Mouse (Mus musculus) left cerebral cortex, postnatal 36 days (tissue): Measurements from ENCODE around the gene B2m. TPM values are rescaled to one million over a fixed set of nuclear protein-coding genes. Genes with fewer than 3 reads are reported as not detected.
A peak's percentile ranks its signal among the peaks of the same experiment; 100 is the strongest.
"Not testable (repeated sequence)": the region's sequence is repeated elsewhere in the genome, so short reads cannot be mapped to it uniquely, and the experiment has no call there.

Experiments used
- DNase-seq, 2 experiments: peaks; one replicate each; pipeline ENCODE4 v3.0.0; 2021 to 2022; ENCODE audit warnings: low spot score in 2 of 2, mixed read lengths in 1 of 2
- intact Hi-C: fragments of 180-260 bp; cut with DNase I; formaldehyde crosslinking; loops from one replicate; pipeline ENCODE4 v1.15.1; 2025
- total RNA-seq, 2 experiments: library from RNA; stranded (reverse); gene quantifications; 2 replicates each; pipeline ENCODE4 v1.2.3; 2021

B2m gene
- 100 to 1,000 TPM; 108 to 111 TPM for total RNA-seq

DNA sequence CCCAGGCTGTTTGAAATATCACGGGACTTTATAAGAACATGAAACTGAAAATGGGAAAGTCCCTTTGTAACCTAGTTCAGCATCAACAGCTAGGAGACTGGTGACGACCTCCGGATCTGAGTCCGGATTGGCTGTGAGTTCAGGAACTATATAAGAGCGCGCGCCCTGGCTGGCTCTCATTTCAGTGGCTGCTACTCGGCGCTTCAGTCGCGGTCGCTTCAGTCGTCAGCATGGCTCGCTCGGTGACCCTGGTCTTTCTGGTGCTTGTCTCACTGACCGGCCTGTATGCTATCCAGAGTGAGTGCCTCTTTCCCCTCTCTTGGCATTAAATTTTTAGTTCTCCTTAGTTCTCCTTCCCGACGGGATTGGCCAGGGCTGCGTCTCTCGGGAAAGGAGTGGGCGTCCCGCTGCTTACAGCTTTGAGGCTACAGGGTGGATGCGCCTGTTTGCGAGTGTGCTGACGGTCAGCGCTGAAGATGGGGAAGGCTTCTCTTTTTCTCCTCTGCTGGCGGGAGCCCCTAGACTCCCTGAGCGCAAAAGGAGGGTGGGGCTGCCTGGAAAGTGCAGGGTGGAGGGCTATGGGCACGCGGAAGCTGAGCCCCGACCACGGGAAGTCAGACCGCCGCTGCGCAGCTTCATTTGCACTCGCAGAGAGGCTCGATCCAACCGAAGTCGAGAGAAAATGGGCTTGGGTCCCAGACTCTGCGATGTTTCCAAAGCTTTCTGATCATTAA is at the start of gene B2m:
Gene B2m (plus strand): TSS at position 179 of the 734 bp plus-strand sequence.
- intact Hi-C loops = loop anchor here (1.0 kb wide), 1 partner anchor 29 kb away; the partner anchor contains the start of gene Spg11
- DNase-seq = peak; percentile 87 to 89

DNA sequence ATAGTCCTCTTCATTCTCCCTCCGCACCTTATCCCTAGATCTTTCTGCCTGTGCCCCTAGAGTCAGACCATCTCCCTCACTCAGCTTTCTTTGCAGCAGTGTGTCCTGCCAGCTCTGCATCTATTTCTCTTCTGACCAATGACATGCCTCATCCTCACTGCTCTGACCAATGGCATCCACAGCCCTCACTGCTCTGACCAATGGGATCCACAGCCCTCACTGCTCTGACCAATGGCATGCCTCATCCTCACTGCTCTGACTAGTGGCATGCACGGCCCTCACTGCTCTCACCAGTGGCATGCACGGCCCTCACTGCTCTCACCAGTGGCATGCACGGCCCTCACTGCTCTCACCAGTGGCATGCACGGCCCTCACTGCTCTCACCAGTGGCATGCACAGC is 49.8 kb upstream of the B2m start:
- intact Hi-C loops, DNase-seq: not testable (repeated sequence)

DNA sequence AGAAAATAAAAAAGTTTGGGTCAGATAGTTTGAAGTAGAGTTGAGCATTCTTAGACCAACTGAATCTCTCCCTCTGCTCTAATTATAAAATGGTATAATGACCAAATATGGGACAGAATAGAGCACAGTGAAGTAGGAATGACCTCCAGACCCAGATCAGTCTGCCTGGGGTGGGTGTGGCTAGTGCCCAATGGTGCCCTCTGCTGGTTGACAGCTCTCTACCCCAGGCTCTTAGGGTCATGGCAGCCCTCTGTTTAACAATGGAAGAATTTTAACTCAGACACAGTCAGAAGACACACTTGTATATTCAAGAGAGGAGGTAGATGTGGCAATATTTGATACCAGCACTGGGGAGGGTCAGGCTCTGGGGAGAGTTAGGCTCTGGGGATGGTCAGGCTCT is 45.4 kb upstream of the B2m start:
- DNase-seq = no peak
- intact Hi-C loops = no loop called here

DNA sequence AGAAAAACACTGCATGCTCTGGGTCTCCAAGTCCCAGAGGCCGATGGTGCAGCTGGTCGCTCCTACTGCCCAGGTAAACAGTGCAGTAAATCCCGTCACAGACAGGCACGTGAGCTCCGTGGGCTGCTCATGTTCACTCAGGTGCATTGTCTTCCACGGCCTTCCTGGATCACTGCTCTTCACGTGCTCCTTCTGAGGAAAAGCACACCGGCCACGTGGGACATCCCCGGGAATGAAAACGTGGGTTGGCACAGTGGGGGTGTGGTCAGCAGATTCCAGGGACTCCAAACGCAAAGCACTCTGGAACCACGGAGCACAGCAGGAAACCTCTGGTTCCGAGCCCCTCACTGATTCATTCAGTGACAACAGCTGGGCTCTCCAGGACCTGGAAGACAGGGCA is 39.4 kb upstream of the B2m start:
- intact Hi-C loops = no loop called here
- no peak for DNase-seq

DNA sequence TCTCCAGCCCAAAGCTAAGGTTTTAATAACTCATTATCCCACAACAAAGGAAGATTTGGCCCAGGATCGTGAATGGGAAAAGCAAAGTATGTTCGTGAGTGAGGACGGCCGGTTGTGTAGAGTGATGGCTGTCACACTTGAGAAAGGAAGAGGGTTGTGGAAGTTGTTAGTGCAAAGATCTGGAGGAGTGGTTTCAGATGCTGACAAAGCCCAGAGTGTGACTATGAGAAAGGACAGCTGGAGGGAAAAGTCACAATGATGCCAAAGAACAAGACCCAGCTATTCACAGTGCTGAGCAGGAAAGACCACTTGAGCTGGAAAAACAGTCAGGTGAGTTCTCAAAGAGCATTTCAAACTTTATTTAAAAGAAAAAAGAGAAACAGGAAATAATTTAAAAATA is 37.8 kb upstream of the B2m start:
- intact Hi-C loops = no loop called here
- DNase-seq = no peak

DNA sequence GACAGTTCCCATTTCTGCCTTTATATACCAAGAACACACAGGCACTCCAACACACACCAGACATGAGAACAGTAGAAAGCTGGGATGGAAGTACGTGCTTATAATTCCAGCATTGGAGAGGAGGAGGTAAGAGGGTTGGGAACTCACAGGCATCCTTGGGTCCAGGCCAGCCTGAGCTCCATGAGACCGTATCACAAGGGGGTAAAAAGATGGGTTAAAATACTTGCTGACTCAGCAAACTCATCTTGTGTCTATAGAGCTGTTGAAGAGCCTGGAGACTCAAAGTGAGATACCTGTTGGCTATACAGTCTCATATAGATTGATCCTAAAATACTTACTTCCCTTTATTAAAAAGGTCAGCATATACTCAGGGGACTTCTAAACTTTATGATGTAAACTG is 30.6 kb upstream of the B2m start:
- DNase-seq = no peak
- intact Hi-C loops = loop anchor here (5.0 kb wide), 1 partner anchor 45 kb away; the partner anchor contains the start of gene Trim69

DNA sequence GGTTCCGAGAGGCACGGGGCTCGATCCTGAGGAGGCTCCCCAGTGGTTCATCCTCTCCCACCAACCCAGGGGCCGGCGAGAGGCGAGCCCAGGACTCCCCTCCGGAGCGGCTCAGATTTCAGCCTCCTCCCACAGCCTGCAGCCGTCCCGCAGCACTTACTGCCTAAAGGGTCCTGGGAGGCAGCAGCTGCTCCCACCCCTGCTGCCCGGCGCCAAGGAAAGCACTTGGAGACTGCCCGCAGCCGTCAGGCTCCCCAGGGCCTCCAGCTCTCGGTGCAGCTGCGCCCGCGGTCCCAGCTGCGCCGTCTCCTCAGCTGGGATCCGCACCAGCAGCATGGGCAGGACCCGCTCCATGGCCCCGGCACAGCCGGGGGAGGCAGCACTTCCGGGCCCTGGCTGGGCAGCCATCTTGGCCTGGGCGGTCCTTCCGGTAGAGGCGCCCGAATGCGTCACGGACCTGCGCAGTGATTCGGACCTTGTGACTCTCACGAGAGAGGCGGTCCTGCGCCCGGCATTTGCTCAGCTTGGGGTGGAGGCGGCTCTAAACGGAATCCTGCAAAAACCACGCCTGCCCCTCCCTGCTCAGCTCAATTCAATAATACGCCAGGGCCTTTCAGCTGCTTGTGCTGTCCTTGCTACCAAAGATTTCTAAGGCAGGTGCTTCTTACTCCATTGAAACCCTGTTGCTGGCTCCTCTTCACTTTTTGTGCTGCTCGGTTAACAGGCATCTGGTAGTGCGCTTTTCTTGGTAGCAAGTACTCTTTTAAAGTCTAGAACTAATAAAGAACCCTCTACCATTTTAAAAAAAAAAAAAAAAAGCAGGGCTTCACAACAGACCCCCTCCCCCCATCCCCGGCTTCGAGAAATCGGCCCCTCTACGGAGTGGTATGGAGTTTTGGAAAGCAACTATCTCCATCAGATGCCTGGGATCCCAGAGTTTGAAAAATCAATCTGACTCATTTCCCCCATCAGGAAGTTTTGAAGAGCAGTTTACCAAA is 29.2 kb upstream of the B2m start, which contains the start of gene Spg11:
Gene Spg11 (minus strand): TSS at position 426 of the 998 bp plus-strand sequence.
- intact Hi-C loops = loop anchor here (1.0 to 5.0 kb wide), 3 partner anchors 29 to 257 kb away; partner anchors contain the start of genes B2m and Trim69
- DNase-seq = peak; percentile 98 to 99

DNA sequence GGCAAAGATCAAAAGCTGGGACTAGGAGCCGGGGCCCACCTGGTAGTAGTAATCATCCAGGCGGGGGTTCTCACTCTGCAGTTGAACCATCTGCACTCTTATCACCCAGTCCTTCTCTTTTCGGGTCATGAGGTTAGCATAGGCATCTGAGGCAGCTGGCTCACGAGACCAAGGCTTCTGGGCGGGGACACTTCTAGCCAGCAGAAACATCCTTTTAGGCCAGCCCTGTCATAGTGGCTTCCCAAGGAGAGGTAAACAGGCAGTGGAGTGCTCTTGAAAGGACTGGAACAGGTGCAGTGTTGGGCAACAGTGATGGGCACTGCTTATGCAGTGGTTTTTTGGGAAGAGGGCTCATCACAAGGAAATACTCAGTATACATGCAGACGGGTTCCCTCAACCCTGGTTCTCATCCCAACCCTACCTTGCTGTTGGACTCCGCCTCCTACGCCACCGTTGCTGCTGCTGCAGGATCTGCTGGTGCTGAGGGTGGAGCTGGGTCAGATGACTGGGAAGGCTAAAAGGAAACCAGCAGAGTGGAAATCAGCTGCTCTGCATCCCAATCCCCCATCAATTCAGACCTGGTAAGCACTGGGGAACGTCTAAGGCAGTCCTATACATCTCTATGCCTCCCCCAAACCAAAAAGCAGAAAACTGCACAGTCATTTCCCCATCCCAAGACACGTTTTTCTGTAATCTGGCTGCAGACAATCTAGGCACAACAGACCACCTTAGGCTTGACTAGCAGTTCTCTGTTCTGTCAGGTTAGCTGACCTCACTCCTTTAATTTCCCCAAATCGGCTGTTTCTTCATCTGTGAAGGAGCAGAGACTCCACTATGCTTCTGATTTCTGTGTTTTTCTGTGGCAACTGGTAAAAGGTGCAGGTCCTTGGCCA is 21.6 kb upstream of the B2m start:
- DNase-seq = no peak
- intact Hi-C loops = no loop called here

DNA sequence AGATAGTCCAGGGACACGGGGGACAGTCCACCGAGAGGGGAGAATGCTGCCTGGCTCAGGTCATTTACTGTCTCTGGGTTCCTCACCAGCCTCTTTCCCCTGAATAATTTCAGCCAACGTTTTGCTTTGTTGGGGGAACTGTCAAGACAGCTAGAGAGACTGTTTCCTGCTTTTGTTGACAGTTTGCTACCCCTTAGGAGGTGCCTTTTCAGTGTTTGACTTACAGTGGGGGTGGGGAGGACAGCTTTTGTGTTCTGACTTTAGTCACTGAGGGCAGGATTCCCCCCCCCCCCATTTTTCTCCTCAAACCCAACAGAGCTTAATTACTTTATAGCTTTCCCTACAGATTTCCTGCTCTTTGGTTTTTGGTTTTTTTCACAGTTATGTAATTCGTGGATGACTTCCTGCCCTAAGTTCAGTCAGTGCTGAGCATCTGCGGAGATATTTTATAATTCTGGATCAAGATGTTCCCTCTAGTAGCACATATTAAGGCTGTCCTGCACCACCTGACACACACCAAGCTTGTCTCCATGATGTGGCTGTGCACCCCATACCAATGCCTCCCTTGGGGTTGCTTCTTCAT is 20.6 kb upstream of the B2m start:
- intact Hi-C loops = no loop called here
- no peak for DNase-seq

DNA sequence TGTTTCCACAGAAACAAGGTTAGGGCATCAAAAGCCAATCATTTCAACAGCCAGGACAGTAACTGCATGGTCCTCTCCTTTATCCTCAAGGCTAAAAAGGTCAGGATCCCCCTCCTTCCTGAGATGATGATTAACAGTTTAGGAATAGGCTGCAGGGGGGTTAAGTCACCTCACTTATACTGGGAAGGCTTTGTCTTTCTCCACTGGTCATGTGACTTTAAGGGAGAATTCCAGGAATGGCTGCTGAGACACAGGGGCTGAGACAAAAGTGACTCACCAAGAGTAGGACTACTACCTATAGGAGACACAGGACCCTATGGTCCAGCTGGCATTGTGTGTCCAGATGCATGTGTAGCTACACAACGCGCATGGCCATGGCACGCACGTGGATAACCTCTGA is 19.9 kb upstream of the B2m start:
- DNase-seq = no peak

DNA sequence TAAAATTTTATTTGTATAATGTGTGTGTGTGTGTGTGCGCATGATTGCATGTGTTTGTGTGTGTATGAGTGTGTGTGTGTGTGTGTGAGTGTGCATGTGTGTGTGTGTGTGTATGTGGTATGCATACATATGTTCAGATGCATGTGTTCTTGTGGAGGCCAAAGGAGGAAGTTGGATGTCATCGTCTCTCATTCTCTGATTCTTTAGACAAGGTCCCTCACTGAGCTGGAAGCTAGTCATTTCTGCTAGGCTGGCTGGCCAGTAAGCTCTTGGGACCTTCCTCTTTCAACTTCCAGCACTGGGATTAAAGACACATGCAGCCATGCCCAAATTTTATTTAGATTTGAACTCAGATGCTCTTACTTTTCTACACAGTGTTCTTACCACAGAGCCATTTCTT is 15.4 kb upstream of the B2m start:
- intact Hi-C loops = no loop called here
- DNase-seq = no peak

More for the DNA sequence above, 19.9 kb upstream of the B2m start:
- intact Hi-C loops = no loop called here

DNA sequence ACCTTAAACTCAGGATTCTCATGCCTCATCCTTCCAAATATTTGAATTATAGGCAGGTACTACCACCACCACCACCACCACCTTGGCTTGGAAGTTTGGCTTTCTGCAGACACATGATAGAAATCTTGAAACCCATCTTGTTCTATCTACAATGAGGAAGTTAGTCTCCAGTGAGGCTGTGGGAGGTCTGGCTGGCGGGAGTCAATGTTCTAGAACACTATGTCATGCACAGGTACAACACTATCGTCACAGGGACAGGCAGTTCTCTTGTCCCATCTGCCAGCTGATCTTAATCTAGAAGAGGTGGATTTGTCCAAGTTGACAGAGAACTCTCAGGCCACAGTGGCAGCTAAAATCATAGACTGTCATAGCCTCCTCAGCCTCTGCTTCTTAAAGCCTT is 14.9 kb upstream of the B2m start:
- intact Hi-C loops = no loop called here
- DNase-seq = no peak

DNA sequence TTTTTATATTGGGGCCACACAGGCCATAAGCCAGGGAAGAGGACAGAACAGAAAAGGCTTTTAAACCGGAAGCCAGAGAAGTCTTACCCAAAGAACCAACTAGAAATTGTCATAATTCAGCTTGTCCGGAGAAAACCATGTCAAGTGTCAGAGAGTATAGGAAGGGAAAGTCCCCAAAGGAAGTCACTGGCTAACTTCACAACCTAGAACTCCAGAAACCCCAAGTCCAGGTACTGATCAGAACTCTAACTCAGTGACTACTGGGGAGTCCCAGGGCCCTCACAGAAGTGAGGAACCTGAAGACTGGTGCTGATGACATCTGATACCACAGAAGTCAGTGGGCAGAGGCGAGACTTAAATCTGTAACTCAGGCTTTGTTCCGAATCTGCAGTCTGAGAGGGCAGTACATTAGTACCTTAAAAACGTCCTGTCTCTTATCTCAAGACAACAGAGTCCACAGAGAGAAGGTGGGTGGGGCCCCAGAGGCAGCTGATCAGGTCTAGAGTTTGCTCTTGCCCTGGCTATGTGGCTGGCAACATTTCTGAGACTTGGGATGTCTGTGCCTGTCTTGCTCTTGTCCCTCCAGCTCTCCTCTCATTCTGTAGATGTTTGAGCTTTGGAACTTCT is 9.5 kb upstream of the B2m start:
- DNase-seq = no peak
- intact Hi-C loops = no loop called here

DNA sequence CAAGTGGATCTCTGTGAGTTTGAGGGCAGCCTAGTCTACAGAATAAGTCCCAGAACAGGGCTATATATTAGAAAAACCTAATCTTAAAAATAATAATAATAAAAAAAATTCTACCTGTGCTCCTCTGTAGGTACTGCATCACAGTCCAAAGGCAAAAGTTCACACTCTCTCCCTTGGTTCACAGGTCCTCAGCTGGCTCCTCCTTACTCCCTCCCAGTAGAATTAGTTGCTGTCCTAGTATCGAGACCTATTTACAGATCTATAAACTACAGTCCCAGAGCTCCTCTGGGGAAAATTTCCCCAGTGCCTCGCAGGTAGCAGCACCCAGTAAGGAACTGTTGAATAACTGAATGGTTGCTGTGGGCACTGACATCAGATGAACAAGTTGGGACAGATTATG is 6.7 kb upstream of the B2m start:
- intact Hi-C loops = no loop called here
- DNase-seq = no peak

DNA sequence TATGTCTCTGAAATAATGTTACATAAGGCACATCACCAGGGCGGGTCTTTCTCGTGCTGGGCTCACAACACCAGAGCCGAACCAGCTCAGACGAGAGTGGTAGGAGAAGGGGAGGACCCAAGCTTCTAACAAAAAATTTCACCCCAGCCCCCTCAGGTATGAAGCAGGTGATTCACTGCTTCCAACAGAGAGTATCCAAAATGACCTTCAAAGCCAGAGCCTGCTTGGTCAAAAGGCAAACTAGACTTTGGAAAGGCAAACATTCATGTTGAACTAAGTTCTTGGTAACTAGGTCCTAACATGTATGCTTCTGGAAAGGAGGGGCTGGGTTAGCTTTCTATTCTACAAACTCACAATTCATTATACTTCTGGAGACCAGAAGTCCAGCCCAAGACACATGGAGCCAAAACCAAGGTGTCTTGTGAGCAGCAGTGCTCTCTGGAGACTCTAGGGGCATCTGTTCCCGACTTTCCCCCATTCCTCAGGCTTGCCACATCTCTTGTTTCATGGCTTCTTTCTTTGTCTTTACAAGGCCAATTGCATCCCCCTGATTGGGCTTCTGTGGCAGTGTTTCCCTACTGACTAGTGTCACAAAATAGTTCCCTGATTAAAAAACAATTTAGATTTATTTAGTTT is 6.0 kb upstream of the B2m start:
- intact Hi-C loops = no loop called here

DNA sequence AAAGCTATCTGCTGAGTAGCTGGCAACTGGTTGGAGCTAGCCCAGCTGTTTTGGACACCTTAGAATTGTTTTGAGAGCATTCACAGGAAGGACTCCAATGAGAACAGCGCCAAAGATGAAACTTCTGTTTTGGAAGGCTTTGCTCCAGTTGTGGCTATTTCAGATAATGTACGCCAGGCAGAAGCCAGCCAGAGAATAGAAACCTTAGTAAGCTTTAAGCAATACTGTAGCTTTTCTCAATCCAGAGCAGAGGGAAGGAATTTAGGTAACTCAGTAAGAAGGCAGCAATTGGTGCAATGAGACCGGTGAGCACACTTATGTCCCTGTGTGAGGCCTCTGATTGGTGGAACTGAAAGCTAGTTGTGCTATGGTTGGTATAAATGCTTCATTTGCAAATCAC is 4.4 kb upstream of the B2m start:
- intact Hi-C loops = no loop called here
- DNase-seq = no peak

More for the DNA sequence above, 6.0 kb upstream of the B2m start:
- DNase-seq = no peak

DNA sequence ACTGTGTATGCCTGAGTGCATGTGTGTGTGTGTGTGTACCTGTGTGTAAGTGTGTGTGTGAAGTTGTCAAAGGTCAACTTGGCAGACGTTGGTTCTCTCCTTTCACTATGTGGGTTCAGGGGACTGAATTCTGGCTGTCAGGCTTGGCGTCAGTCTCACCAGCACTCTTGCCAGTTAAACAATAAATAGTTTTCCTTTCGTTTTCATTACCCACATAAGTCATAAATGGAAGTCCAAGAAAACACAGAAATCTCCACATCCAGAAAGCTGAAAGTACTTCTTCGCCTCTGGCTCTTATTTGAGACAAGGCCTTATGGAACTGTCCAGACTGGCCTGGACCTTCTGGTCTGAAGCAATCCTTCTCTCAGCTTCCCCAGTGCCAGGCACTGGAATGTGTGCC is 1.7 kb upstream of the B2m start:
- intact Hi-C loops = no loop called here
- DNase-seq = no peak

DNA sequence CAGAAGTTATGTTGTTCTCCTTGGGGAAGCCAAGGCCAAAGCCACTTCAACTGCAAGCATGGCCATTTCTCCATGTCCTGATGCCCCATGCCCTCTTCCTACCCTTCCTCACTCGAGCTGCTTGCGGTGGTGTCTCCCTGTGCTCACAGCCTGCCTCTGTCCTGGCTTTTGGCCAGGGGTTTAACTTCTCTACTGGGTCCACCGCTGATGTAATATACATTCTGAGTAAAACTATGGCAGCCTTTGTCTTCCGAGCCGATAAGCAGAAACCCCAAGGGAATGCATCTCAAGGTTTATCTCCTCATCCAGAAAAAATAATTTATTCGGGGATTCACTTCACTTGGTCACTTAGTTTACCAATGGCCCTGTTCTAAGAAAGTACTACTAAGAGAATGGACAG is 799 bp upstream of the B2m start:
- intact Hi-C loops = loop anchor here (1.0 kb wide), 1 partner anchor 28 kb away; the partner anchor contains the start of gene Spg11
- no peak for DNase-seq
